Mouse (Mus musculus) gastrocnemius, postnatal 25 days (tissue): ENCODE results near the gene Srebf2. TPM values are rescaled to one million over a fixed set of nuclear protein-coding genes. Genes with fewer than 3 reads are reported as not detected.
"Not testable (repeated sequence)": the region's sequence is repeated elsewhere in the genome, so short reads cannot be mapped to it uniquely, and the experiment has no call there.

Experiments used
- DNase-seq: peaks from one replicate; pipeline ENCODE4 v3.0.0; 2022
- microRNA-seq, 2 experiments: library from miRNA; unstranded; fragments of <30 nt; microRNA quantifications; one replicate each; pipeline ENCODE4 v1.2.0; 2021; ENCODE audit warnings: borderline replicate concordance in 2 of 2
- total RNA-seq, 2 experiments: library from RNA; stranded (reverse); gene quantifications; 1 replicate in 1 of 2; 2 replicates in 1 of 2; pipeline ENCODE4 v1.2.3; 2021

Srebf2 gene
- total RNA-seq, 2 experiments from 2014 or later: 12.1 to 14.1 TPM

DNA sequence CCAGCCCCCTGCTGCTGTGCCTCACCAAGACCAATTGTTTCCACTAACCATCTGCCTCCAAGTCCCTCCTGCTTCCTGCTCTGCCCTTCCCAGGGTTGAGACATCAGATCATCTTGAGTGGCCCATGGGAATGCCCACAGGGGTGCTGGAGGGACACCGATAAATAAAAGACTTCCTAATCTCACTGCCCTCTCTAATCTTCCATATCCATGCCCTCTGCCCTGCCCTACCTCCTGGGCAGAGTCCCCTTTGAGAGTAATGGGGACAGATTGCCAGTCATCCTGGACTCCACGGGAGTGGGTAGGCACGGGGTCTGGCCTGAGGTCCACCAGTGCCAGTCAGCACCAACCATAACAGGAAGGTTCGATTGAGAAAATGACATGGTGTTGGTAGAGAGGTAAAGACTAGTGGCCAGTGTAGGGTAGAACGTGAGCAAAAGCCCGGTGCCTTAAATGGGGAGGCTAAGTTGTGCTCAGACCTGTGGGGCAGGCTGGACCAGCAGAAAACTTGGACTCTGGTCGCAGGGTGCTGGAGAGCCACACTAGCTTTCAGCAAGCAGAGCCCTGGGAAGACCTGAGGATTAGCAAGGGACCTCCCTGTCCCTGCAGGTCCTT, 77.7 kb downstream of the Srebf2 start:
- DNase-seq: no peak

DNA sequence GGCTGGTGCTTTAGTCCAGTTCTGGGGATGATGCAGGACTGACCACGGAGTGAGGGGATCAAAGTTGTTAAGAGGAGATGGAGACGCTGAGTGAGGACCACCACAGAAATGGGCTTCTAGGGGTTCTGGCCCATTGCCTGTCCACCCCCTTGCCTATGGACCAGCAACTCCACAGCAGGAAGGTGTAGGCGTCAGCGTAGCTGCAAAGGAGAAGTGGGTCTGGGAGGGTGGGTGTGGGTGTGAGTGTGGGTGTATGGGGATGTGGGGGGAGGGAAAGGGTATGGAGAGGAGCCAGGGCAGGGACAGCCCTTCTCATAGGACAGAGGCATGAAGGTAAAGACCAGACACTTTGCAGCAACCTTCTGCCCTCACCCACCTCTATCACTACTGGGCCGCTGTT, 78.8 kb downstream of the Srebf2 start:
- no peak for DNase-seq

DNA sequence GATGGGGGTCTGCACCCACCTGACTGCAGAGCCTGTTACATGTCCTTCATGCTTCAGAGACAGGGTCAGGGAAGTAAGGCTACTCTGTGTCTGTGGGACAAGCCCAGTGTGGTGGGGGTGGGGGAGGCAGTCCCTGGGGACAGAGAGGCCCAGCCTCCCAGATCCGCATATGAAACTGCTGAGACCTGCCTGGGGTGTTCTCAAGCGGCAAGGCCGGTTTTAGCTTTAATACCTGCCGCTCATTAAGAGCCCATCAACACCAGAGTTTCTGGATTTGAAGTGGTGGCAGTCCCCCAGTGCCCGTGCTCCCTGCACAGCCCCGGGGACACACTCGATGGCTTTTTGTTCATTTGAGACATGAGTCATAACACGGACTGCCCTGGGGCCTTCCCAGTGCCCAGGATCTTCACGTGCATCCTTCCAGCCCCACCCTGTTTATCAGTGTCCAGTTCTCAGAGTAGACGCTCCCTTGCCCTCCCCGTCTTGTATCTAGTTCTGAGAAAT, 82.6 kb downstream of the Srebf2 start:
- no peak for DNase-seq

DNA sequence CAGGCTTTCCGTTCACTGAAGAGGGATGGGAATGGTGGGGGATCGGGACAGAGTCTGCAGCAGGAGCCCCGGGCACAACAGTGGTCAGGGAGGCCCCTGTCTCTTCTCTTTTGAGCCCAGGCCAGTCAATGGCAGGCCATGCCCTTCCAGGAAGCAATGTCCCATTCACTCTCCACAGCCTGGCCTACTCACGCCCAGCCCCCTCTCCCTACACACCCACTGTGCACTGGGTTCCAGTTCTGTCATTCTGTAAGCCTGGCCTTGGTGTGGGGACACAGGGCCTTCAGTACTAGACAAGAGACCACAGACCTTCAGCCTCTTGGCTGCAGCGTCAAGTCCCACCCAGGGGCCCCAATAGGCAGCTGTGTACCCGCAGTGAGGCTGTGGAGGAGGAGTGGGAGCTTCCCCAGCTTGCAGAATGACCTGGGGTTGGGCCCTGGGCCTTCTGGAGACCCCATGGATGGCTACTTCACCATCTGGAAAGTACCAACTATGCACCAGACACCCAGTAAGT, 83.2 kb downstream of the Srebf2 start:
- DNase-seq: no peak

DNA sequence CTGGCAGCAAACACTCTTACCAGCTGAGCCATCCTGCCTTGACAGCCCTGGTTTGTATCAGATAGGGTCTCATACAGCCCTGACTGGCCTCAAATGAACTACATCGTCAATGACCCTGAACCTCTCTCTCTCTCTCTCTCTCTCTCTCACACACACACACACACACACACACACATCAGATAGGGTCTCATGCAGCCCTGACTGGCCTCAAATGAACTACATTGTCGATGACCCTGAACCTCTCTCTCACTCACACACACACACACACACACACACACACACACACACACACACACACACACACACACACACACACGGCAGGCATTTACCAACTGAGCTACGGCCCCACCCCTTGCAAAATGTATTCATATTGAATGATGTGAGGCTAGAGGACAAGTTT, 84.1 kb downstream of the Srebf2 start:
- DNase-seq: no peak

DNA sequence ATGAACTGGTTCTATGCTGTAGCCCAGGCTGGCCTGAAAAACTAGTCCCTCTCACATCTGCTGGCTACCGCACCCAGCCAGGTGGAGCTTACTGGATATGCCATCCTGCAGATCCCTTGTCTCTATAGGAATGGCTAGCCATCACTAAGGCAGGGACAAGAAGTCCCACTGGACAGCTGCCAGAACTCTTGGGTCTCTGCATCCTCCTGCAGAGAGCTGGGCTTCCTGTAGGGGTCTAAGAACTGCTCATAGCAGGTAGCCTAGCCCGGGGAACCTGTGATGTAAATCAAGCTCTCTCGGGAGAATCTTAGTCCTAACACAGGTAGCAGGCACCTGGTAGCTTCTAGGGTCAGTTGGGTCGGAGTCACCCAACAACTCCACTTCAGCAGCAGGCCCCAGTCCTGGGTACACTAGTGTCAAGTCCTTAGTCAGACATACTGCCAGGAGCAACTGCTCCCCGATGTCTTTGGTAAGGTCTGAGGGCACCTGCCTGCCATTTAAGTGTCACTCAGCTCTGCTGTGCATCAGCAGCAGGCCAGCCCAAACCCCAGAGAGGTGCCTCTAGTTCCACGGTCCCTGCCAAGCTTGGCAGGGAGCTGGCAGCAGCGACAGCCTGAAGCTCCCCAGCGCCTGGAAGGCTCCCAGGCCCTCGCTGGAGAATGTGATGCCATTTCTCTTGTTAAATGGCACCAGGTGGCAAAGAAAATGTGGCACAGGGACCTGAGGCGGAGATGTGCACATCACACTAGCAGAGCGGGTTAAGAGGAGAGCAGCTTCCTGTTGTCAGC, 84.8 kb downstream of the Srebf2 start:
- peak; percentile 70 for DNase-seq

DNA sequence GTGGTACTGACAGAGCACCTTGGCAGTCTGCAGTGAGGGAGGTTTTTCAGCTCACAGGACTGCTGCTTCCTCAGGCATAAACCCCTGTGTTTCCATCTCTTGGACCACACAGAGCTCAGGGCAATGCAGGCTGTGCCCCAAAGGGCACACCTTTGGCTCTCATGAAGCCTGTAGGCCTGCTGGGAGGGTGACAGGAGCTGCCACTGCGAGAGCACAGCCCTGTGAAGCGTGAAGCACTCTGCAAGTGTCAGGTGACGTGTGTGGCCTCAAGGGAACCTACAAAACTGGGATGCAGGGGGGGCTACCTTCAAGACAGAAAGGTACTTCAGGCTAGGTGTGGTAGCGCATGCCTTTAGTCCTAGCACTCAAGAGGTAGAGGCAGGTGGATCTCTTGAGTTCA, 85.7 kb downstream of the Srebf2 start:
- no peak for DNase-seq

DNA sequence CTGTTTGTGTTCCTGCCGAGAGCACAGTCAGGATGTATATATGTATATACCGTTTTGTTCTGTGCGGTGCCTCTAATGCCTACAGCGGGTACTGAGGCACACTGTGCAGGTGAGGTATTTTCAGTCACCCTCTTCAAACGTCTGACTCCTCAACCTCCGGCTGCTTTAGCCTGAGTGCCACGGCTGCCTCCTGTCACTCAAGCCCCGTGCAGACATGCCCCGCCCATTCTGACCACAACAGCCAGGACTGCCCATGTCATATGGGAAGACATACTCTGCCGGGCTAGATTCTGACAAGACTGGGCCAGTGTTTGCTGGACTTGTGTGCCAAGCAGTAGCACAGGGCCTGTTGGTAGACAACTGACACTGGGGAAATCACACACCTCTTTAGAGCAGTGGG, 88.7 kb downstream of the Srebf2 start:
- DNase-seq: no peak

DNA sequence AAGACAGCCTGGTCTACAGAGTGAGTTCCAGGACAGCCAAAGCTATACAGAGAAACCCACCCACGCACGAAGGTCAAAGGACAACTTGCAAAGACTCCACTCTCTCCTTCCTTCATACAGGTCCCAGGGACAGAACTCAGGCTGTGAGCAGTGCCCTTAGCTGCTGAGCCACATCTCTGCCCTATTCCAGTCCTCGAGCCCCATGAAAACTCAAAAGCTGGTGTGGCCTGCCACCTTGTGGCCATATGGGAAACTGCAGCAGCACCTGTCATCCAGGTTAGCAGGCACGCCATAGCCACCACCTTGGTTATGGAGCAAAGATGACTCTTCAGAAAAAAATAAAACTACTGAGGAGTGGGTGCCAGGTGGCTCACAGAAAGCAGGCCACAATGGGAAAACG, 89.6 kb downstream of the Srebf2 start:
- DNase-seq: peak; percentile 58

DNA sequence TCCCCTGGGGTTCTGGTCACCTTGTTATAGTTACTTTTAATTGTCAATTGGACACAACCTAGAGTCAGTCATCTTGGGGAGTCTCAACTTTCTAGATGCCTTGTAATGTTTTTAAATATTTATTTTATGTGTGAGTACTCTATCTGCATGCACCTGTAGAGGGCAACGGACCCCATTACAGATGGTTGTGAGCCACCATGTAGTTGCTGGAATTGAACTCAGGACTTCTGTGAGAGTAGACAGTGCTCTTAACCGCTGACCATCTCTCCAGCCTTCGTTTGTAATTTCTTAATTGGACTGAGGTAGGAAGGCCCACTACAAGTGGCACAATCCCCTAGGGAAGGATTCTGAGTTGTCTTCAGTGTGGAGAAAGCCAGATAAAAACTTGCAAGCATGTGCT, 96.3 kb downstream of the Srebf2 start:
- DNase-seq: no peak

DNA sequence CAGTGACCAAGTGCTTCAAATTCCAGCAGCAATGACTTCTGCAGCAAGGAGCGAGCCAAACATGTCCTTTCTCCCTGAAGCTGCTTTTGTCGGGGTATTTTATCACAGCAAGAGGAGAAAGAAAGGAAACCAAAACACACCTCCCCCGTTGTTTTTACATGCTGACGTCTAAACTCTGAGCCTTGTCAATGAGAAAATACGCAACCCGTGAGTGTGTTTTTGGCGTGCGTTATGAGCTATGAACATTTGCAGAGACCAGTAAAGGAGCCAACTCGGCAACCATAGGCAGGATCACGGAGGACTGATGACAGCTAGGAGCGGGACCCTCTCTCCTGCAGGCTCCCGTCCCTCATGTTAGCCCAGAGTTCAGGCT, 96.7 kb downstream of the Srebf2 start:
- DNase-seq: no peak

DNA sequence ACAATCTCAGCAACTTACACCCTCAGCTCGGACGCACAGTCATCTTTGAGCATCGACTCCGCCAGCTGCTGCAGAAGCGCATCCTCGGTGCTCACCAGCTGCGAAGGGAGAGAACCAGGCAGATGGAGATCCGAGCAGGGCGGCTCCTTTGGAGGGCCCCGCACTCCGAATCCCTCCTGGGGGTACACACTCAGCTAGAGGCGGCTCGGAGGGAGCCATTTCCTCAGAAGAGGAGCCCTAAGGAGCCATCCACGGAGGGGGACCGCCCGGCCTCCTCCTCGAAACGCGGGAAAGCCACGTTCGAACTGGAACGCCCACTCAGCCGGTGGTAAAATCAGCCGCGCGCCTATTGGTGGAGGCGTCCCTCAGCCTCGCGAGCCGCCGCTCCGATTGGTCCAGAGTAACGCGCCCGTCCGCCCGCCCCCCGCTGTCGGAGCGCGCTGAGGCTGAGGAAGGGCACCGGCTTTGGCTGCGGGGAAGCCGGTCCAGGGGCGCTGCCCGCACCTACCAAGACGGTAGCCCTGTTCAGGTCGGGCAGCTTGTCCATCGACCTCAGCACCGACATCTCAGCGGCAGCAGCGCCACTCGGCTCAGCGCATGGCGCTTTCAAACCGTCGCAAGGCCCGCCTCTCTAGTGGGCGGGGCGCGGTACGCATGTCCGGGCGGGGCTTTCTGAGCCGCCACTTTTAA, 97.3 kb downstream of the Srebf2 start, which contains the start of gene Cenpm:
Gene Cenpm, minus strand, starts transcription at position 634 of the 690 bp plus-strand sequence.
- DNase-seq: peak; percentile 89

DNA sequence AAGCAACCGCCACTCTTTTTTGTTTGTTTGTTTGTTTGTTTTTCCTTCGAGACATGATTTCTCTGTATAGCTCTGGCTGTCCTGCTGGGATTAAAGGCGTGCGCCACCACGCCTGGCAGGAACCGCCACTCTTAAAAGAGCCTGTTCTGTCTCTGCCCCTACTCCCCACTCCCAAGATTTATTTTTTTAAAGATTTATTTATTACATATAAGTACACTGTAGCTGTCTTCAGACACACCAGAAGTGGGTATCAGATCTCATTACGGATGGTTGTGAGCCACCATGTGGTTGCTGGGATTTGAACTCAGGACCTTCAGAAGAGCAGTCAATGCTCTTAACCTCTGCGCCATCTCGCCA, 97.8 kb downstream of the Srebf2 start:
- DNase-seq: not testable (repeated sequence)

DNA sequence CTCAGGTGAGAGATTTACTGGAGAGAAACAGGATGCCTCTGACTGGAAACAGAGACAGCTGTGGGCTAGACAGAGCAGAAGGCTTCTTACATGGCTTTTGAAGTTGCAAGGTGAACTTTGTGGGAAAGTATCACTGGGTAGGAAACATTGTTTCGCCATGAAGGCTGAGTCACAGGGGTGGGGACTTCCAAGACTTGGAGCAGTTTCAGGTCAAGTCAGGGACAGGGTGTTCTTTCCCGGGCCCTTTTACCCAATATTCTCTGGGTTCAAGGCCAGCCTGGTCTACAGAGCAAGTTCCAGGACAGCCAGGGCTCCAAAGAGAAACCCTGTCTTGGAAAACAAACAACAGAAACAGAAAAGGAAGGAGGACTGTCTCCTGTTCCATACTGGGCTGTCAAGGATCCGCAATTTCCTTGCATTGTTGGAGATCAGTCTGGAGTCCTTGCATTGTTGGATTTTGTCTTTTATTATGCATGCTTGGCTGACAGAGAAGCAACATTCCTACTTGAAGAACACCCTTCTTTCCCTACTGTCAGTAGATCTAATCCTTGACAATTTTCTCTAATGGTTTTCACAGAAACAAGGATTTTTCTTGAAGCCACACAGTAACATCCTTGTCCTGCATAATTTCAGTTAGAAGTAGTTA, 100.3 kb downstream of the Srebf2 start:
- DNase-seq: no peak

DNA sequence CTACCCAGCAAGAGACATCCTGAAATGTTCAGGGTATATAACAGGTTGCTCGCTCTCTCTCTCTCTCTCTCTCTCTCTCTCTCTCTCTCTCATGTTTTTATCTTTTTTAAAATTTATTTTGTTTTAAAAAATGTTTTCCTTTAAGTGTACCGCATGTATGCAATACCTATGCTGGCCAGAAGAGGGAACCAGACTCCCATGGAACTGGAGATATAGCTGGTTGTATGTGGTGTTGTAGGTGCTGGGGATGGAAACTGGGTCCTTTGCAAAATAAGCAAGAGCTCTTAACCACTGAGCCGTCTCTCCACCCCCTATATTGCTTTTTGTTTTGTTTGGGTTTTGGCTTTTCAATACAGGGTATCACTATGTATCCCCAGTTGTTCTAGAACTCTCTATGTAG, 104.6 kb downstream of the Srebf2 start:
- DNase-seq: no peak

DNA sequence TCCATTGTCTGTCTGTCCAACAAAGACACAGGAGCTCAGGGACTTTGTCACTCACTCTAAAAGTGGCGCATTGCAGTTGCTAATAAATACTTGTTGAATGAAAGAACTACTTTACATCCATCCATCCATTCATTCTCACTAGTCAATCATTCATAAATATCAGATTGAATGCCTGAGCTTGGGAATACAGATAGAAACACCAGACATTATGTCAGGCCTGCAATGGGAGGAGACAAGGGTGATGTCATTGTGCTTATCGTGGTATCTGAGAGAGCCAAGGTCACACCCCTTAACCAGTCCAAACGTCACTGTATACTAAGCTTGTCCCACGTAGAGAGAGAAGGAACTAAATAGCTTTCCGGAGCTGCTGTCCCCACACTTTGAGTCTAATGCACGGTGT, 105.1 kb downstream of the Srebf2 start, which contains the start of gene 1500009C09Rik:
Gene 1500009C09Rik, plus strand, starts transcription at position 301 of the 400 bp plus-strand sequence.
- DNase-seq: no peak

Small RNA genes within 50 kb of the gene (microRNA-seq; reads per million reads assigned to microRNA genes)
- 8.2 to 9.6 reads per million in 2 experiments for gene Mir33

Other genes with a start within 250 kb of the Srebf2 start
- gene Polr3h, start 220.9 kb upstream of the Srebf2 start, total RNA-seq: 1 to 10 TPM; 5.9 to 6.3 TPM
- 1 to 10 TPM; 1.8 to 2.6 TPM for gene Csdc2, start 210.4 kb upstream of the Srebf2 start, total RNA-seq
- gene Pmm1, start 186.3 kb upstream of the Srebf2 start, total RNA-seq: 10 to 100 TPM; 11.9 to 21.6 TPM
- not detected for gene 1700029P11Rik, start 166.6 kb upstream of the Srebf2 start, total RNA-seq
- gene Xrcc6, start 159.3 kb upstream of the Srebf2 start, total RNA-seq: 10 to 100 TPM; 20.8 to 24.9 TPM
- gene Desi1, start 113.3 kb upstream of the Srebf2 start, total RNA-seq: 10 to 100 TPM; 19.0 to 25.7 TPM
- 10 to 100 TPM; 44.6 to 48.5 TPM for gene Snu13, start 99.6 kb upstream of the Srebf2 start, total RNA-seq
- not detected for gene 4930407I10Rik, start 88.0 kb upstream of the Srebf2 start, total RNA-seq
- under 1 TPM; 0.08 to 0.24 TPM for gene Mei1, start 77.2 kb upstream of the Srebf2 start, total RNA-seq
- gene Ccdc134, start 19.3 kb upstream of the Srebf2 start, total RNA-seq: 10 to 100 TPM in 1 of 2 experiments, 1 to 10 TPM in 1; 8.0 to 16.5 TPM
- gene Shisa8, start 65.6 kb downstream of the Srebf2 start, total RNA-seq: not detected
- not detected for gene Tnfrsf13c, start 77.2 kb downstream of the Srebf2 start, total RNA-seq
- under 1 TPM in 1 of 2 experiments, not detected in 1; 0.75 TPM for gene Cenpm, start 97.6 kb downstream of the Srebf2 start, total RNA-seq
- gene 1500009C09Rik, start 105.2 kb downstream of the Srebf2 start, total RNA-seq: not detected
- under 1 TPM; 0.54 to 1.00 TPM for gene Sept3, start 127.7 kb downstream of the Srebf2 start, total RNA-seq
- not detected for gene Wbp2nl, start 151.8 kb downstream of the Srebf2 start, total RNA-seq
- gene Naga, start 191.7 kb downstream of the Srebf2 start, total RNA-seq: 10 to 100 TPM; 13.1 to 15.0 TPM
- under 1 TPM; 0.87 to 0.96 TPM for gene Pheta2, start 191.8 kb downstream of the Srebf2 start, total RNA-seq
- 100 to 1,000 TPM; 126 to 130 TPM for gene Smdt1, start 191.8 kb downstream of the Srebf2 start, total RNA-seq
- gene Ndufa6, start 207.1 kb downstream of the Srebf2 start, total RNA-seq: 100 to 1,000 TPM; 489 to 502 TPM
- 10 to 100 TPM; 11.7 to 13.3 TPM for gene Cyp2d22, start 233.1 kb downstream of the Srebf2 start, total RNA-seq
- gene Cyp2d11, start 246.8 kb downstream of the Srebf2 start, total RNA-seq: under 1 TPM in 1 of 2 experiments, not detected in 1; 0.27 TPM